Comparison of ENCODE assay signal across 8 mouse cellular contexts in genomic region chr7:139468440-139468839, GRCm38 (mm10).
A peak's percentile ranks its signal among the peaks of the same experiment; 100 is the strongest.
DNase-seq lines count a peak whose midpoint lies in the region; ATAC-seq and TF ChIP-seq lines count a peak whose summit lies in the region.

No protein-coding gene starts in this region.

- DNase-seq in hindbrain, postnatal 0 days (ENCODE audit: low spot score), result peak; percentile 53
- DNase-seq in hindbrain, embryonic 14.5 days (ENCODE audit: low spot score), result no peak
- peak; percentile 58 for DNase-seq in lung, postnatal 36 days
- DNase-seq in forebrain, embryonic 14.5 days (ENCODE audit: low spot score), result no peak
- no peak for DNase-seq in urinary bladder, postnatal 36 days (ENCODE audit: low spot score in 2 of 2)

- ATAC-seq in hindbrain, postnatal 0 days, result peak; percentile 36; the same call in 1 of the 2 replicates
- no peak for ATAC-seq in hindbrain, embryonic 14.5 days (ENCODE audit: low FRiP score)
- ATAC-seq in intestine, embryonic 16.5 days, result no peak
- ATAC-seq in forebrain, embryonic 13.5 days, result no peak
- no peak for ATAC-seq in forebrain, embryonic 14.5 days

- H3K9ac ChIP-seq in hindbrain, postnatal 0 days (replicated peaks; ENCODE audit: low read length), result no peak overlapping the region
- H3K9ac ChIP-seq in hindbrain, embryonic 14.5 days, result no peak overlapping the region
- H3K9ac ChIP-seq in intestine, embryonic 16.5 days (ENCODE audit: low read depth, low read length), result no peak overlapping the region
- no peak overlapping the region for H3K9ac ChIP-seq in forebrain, embryonic 13.5 days
- no peak overlapping the region for H3K9ac ChIP-seq in forebrain, embryonic 14.5 days (ENCODE audit: low read length)

- H3K4me3 ChIP-seq in hindbrain, postnatal 0 days (ENCODE audit: low read length), result no peak overlapping the region
- H3K4me3 ChIP-seq in hindbrain, embryonic 14.5 days (replicated peaks; ENCODE audit: low read length), result no peak overlapping the region
- no peak overlapping the region for H3K4me3 ChIP-seq in brown adipose tissue, adult 24 weeks (ENCODE audit: insufficient read depth, low read depth, low read length)
- no peak overlapping the region for H3K4me3 ChIP-seq in intestine, embryonic 16.5 days (ENCODE audit: low read length)
- H3K4me3 ChIP-seq in forebrain, embryonic 13.5 days, result no peak overlapping the region
- H3K4me3 ChIP-seq in forebrain, embryonic 14.5 days (ENCODE audit: low read depth, low read length), result no peak overlapping the region

- TF ChIP-seq CTCF in hindbrain, postnatal 0 days (IDR thresholded peaks at IDR 0.05; ENCODE audit: low read depth), result no peak

- no peak overlapping the region for H3K4me2 ChIP-seq in hindbrain, postnatal 0 days (ENCODE audit: low read depth, low read length)
- no peak overlapping the region for H3K4me2 ChIP-seq in hindbrain, embryonic 14.5 days (replicated peaks)
- no peak overlapping the region for H3K4me2 ChIP-seq in intestine, embryonic 16.5 days (ENCODE audit: low read depth, low read length)
- H3K4me2 ChIP-seq in forebrain, embryonic 13.5 days, result no peak overlapping the region
- no peak overlapping the region for H3K4me2 ChIP-seq in forebrain, embryonic 14.5 days (ENCODE audit: low read length)

- H3K27me3 ChIP-seq in hindbrain, postnatal 0 days (ENCODE audit: insufficient read depth, low read length), result no peaks in the 10 kb centered on the region
- no peaks in the 10 kb centered on the region for H3K27me3 ChIP-seq in hindbrain, embryonic 14.5 days (ENCODE audit: control insufficient read depth, insufficient read depth, low read length)
- H3K27me3 ChIP-seq in intestine, embryonic 16.5 days (replicated peaks; ENCODE audit: control insufficient read depth, insufficient read depth, low read length), result no peaks in the 10 kb centered on the region
- no peaks in the 10 kb centered on the region; the same call in 1 of the 2 replicates for H3K27me3 ChIP-seq in forebrain, embryonic 13.5 days
- no peaks in the 10 kb centered on the region for H3K27me3 ChIP-seq in forebrain, embryonic 14.5 days (replicated peaks; ENCODE audit: control insufficient read depth, insufficient read depth, low read length)

- H3K9me3 ChIP-seq in hindbrain, postnatal 0 days (ENCODE audit: low read length), result no peaks in the 10 kb centered on the region
- H3K9me3 ChIP-seq in hindbrain, embryonic 14.5 days (ENCODE audit: control insufficient read depth, low read length), result no peaks in the 10 kb centered on the region
- no peaks in the 10 kb centered on the region for H3K9me3 ChIP-seq in intestine, embryonic 16.5 days (ENCODE audit: control insufficient read depth, low read length)
- no peaks in the 10 kb centered on the region for H3K9me3 ChIP-seq in forebrain, embryonic 13.5 days (replicated peaks)
- H3K9me3 ChIP-seq in forebrain, embryonic 14.5 days (replicated peaks; ENCODE audit: control insufficient read depth, low read length), result no peaks in the 10 kb centered on the region

- H3K36me3 ChIP-seq in hindbrain, postnatal 0 days (ENCODE audit: insufficient read depth, low read length), result no peaks in the 10 kb centered on the region
- H3K36me3 ChIP-seq in hindbrain, embryonic 14.5 days (replicated peaks; ENCODE audit: control insufficient read depth, insufficient read depth), result no peaks in the 10 kb centered on the region
- no peaks in the 10 kb centered on the region for H3K36me3 ChIP-seq in intestine, embryonic 16.5 days (ENCODE audit: control insufficient read depth, insufficient read depth, low read length)
- H3K36me3 ChIP-seq in forebrain, embryonic 13.5 days (ENCODE audit: poor library complexity, severe bottlenecking), result no peaks in the 10 kb centered on the region
- no peaks in the 10 kb centered on the region for H3K36me3 ChIP-seq in forebrain, embryonic 14.5 days (ENCODE audit: control insufficient read depth, insufficient read depth, low read length)

- peaks cover 22% of the 10 kb centered on the region for H3K4me1 ChIP-seq in hindbrain, postnatal 0 days (ENCODE audit: insufficient read depth, low read length)
- peaks cover 10% of the 10 kb centered on the region; the same call in 1 of the 2 replicates for H3K4me1 ChIP-seq in hindbrain, embryonic 14.5 days (replicated peaks; ENCODE audit: control insufficient read depth, insufficient read depth, low read length)
- H3K4me1 ChIP-seq in brown adipose tissue, adult 24 weeks (ENCODE audit: control insufficient read depth, insufficient read depth, insufficient read length, low read length), result peaks cover 43% of the 10 kb centered on the region
- peaks cover 34% of the 10 kb centered on the region for H3K4me1 ChIP-seq in intestine, embryonic 16.5 days (ENCODE audit: control insufficient read depth, insufficient read depth, low read length)
- peaks cover 7% of the 10 kb centered on the region; the same call in 1 of the 2 replicates for H3K4me1 ChIP-seq in forebrain, embryonic 13.5 days
- H3K4me1 ChIP-seq in forebrain, embryonic 14.5 days (ENCODE audit: control insufficient read depth, insufficient read depth, low read length), result peaks cover 3% of the 10 kb centered on the region; the same call in 1 of the 2 replicates

- H3K27ac ChIP-seq in hindbrain, postnatal 0 days, result peak overlapping the region; percentile 29; the same call in 1 of the 2 replicates
- no peak overlapping the region for H3K27ac ChIP-seq in hindbrain, embryonic 14.5 days
- peak overlapping the region; percentile 58 for H3K27ac ChIP-seq in brown adipose tissue, adult 24 weeks (replicated peaks; ENCODE audit: low read depth, low read length)
- peak overlapping the region; percentile 77 for H3K27ac ChIP-seq in intestine, embryonic 16.5 days (ENCODE audit: low read length)
- no peak overlapping the region for H3K27ac ChIP-seq in forebrain, embryonic 13.5 days
- H3K27ac ChIP-seq in forebrain, embryonic 14.5 days (ENCODE audit: low read depth, low read length), result no peak overlapping the region

- 35% methylated on average over 2 of the region's 2 CpGs for WGBS in hindbrain, postnatal 0 days
- WGBS in hindbrain, embryonic 14.5 days, result 50% methylated on average over 2 of the region's 2 CpGs
- WGBS in intestine, embryonic 16.5 days, result 44% methylated on average over 2 of the region's 2 CpGs
- WGBS in forebrain, embryonic 13.5 days, result 80% methylated on average over 2 of the region's 2 CpGs
- WGBS in forebrain, embryonic 14.5 days, result 82% methylated on average over 2 of the region's 2 CpGs

Comparison
In these comparisons a context has a peak if more than half of its experiments do, and no peak if none do; other contexts are left out.
1. DNase-seq: peak in hindbrain, postnatal 0 days (single experiment) and lung, postnatal 36 days (single experiment); none in hindbrain, embryonic 14.5 days (single experiment), forebrain, embryonic 14.5 days (single experiment) and urinary bladder, postnatal 36 days (0 of 2).
2. H3K27ac ChIP-seq: peak in hindbrain, postnatal 0 days (single experiment), brown adipose tissue, adult 24 weeks (single experiment) and intestine, embryonic 16.5 days (single experiment); none in hindbrain, embryonic 14.5 days (single experiment), forebrain, embryonic 13.5 days (single experiment) and forebrain, embryonic 14.5 days (single experiment).